Mouse (Mus musculus) gastrocnemius, adult 8-10 months (tissue): ENCODE measurements around the gene Slc8a1. TPM values are rescaled to one million over a fixed set of nuclear protein-coding genes. Genes with fewer than 3 reads are reported as not detected.

Experiments used
- DNase-seq, 2 experiments: peaks; one replicate each; pipeline ENCODE4 v3.0.0; 2022; ENCODE audit warnings: low spot score in 2 of 2
- total RNA-seq, 4 experiments: library from RNA; stranded (reverse); gene quantifications; 2 replicates each; pipeline ENCODE4 v1.2.4; 2022

The Slc8a1 gene
- total RNA-seq, 4 experiments from 2014 or later: 22.3 to 34.0 (median 27.7) TPM

DNA sequence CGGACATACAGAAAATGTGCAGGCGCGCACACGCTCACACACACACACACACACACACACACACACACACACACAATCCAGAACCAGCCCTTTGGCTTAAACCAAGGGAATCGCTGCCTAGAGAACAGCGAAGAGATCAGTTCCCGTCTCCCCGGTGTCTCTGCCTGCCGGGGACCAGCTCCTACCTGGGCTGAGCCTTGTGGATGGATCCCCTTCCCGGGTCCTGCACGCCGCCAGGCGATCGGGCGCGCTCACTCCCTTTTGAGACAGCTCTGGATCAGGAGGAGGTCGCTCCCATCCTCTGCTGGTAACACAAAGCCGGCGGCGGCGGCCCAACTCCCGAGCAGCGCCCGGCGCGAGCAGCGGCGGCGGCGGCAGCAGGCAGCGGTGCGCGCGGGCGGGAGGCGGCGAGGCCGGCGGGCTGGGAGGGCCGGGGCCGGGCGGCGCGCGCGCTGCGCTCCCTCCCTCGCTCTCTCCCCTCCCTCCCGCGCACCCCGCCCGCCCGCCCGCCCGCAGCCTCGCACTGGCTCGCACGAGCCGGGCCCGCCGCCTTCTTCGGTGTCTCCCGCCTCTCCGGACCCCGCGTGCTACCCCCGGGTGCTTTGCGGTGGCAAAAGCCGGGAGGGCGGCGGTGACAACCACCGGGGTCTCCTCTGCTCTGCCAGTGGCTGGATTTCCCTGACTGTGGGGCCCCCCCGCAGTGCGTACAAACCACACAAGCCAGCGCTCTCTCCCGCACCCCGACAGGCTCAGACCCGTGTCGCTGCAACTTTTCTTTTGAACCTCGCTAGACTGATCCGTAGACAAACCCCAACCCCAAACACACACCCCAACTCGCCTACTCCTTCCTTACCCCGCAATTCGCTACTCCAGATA lies 68.1 kb downstream of the Slc8a1 start:
- DNase-seq: peak; percentile 10 to 57

DNA sequence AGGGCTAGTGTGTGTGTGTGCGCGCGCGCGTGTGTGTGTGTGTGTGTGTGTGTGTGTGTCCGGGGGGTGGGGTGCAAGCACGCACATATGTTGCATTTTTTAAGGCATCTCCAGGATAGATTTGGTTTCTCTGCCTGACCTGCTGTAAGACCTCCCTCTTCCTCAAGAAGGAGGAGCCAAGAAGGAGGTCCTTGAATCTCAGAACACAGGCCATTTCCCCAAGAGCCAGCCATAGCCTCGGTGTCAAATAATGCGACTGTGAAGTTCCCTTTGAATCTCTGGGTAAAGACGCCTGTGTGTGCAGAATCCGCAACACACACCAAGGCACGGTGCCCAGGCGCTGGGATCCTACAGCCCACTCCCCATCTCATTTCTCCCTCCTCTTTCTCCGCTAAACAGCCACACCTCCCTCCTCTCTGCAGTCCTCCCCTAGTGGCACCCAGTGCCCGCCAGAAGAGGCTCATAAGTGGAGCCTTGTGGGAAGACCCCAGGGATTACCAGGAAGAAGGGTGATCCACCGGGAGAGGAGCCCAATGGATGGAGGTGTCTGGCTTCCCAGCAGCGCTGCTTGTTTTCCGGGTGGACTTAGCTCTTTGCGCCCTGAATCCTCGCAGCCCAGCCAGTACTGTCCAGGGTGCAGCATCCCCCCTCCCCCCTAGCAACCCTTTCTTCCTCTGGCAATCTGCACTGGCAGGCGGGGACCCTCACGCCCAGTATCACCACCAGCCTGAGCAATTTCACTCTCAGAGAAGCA lies 68.9 kb downstream of the Slc8a1 start:
- peak in 1 of 2 experiments; percentile 5 for DNase-seq

DNA sequence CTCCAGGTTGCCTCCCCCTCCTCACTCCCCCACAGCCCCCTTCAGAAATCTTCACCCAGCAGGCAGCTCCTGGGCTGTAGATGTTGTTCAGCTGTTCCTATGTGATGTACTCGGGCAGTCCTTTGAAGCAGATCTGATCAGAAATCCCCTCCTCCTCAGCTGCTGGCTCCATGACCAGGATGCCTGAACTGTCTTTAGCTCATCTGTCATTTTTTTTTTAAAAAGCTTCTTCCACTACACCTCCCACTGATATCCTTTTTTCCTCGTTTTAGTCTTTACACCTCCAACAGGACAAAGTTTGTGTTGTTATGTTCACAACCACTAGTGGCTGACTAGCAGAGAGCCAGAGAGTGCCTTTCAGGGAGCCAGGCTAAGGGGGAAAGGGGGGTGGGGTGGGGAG lies 69.7 kb downstream of the Slc8a1 start:
- no peak for DNase-seq

DNA sequence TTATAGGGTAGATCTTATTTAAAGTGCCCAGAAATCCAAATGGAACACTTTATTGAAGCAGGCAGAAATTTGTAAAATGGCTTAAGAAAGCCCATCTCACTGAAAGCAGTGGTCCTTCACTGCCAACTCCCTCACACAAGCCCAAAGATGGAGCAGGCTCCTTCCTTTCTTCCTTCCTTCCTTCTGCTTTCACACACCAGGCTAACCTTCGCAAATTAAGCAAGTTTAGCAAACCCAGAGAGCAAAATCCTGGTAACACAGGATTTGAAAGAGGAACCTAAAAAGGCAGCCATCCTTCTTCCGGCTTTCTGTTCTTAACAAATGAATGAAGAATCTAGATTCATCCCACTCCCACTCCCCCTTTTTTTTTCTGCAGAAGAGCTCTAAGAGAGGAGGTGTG lies 70.2 kb downstream of the Slc8a1 start:
- no peak for DNase-seq

DNA sequence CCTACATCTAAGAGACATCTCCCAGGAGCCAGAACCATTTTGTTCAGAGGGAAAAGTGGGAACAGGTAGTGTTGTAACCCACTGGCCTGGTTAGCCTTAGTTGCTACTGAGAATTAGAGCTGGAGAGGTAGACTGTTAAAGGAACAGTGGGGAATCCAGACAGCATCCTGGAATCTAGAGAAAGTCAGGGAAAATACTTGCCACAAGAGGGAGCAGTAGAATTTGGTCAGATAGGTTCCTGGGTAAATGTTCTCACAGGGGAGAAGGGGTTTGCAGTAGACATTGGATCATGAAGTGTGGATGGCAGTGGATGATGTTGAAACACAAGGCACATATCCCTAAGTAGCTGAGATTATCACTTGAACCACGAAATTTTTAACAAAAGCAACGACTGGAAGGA lies 71.6 kb downstream of the Slc8a1 start:
- DNase-seq: no peak

DNA sequence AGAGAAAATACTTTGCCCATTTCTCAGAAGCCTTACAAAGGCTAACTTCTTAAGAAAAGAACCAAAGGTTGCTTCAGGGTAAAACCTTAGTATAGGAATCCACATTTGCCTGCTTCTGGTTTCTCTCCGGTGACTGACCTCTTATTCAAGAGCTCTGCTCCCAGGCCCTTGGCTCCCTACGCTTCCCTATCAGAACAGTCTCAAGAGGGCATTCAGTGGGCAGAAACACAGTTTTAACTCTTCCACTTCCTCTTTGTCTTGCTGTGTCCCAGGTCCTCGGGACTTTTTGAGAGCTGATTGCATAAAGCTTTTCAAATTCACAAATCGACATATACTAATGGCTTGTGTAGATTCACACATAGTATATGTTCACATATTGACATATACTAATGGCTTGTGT lies 73.3 kb downstream of the Slc8a1 start:
- DNase-seq: no peak

DNA sequence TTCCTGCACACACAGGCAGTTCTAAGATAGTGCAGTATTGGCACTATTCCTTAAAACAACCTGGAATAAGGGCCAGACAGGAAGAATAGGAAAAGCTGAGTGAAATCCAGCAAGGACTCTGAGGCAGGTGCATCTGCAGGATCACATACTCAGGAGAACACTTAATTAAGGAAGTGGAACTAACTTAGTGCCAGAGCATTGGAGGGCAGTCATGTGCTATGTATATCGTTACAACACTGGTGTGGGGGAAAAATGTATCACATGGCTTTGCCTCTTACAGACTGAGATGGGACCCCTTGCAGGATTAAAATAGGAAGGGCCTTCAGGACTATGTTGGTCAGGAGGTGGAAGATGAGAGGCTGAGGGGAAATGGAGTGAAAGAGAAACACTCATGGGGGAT lies 80.3 kb downstream of the Slc8a1 start:
- no peak for DNase-seq

DNA sequence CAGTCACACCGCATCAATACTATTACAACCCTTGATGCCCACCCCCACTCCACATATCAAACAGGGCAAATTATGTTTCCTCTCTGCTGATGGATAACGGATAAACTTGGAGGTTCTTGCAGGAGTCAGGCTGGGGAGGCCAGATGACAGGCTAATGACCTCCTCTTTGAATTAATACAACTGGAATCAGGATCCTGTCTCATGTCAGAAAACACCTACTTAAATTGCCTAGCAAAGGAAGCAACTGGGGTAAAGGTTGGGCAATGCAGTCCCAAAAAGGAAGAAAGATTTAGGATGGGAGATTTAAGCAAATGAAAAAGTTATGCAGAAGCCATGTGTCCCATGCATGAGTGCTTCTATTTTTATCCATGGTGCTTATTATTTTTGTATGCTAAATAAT lies 83.6 kb downstream of the Slc8a1 start:
- no peak for DNase-seq

DNA sequence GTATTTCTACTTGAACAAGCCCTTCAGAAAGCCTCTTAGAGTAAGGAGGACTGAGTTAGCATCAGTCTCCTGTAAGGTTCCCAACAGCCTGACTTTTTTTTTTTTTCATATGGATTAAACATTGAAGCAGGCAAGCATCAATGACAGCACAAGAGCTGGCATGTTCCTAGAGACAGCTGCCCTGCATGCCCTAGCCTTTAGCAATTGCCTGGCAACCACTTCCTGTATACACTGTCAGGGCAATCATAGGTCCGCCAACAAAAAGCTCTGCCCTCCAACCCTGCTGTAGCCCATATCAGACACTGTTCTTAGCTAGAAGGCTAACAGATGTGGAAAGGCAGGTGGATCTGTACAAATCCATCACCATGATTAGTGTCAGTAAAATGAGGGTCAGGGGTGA lies 85.2 kb downstream of the Slc8a1 start:
- DNase-seq: no peak

DNA sequence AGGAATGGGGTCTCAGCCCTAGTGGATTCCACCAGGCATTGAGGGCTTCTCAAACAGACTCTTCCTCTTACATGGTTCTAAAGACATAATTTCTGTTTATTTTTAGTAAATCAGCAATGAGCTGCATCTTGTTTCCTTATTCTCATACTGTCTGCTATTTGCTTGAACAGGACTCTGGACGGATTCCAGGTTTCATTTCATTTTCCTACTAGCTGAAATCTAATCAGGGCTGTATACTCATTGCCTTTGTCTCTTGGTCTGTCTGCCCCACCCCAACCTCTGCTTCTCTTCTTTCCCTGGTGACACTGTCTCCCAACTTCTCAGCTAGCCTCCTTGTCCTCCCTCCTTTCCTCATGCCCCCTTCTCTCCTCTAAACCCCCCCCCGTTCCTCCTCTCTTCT lies 101.4 kb downstream of the Slc8a1 start:
- no peak for DNase-seq

DNA sequence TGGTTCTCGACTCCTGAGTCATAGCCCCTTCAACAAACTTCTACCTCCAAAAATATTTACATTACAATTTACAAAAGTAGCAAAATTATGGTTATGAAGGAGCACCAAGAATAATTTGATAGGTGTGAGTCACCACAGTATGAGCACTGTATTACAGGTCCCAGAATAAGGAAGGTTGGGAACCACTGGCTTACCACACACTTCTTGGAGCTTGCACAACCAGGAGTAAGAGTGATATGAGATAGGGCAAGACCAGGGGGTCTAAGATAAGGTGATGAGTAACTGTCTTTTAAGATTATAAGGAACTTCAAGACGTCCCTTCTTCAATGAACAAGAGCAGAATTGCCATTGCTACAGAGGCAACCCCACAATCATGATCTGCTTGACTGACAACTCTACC lies 107.7 kb downstream of the Slc8a1 start:
- no peak for DNase-seq

DNA sequence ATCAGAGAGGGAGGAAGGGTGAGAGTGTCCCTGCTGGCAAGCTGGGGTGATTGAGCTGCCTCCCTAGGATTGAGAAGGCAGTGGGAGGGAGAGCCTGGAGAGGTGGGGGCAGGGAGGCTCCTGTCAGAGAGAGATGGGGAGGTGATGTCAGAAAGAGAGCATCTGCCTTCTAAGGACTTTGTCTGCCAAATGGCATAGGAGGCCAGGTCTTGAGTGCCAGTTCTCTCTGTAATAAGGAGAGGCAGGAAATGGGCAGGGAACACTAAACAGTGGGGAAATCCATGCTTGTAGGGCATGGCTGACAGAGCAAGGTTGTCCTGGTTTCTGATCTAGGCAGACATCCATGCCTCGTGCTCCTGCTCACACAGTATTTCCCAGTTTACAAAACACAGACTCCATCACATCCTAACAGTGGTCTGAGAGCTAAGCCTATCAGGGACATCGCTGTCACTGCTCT lies 117.0 kb downstream of the Slc8a1 start:
- DNase-seq: peak; percentile 31 to 34

DNA sequence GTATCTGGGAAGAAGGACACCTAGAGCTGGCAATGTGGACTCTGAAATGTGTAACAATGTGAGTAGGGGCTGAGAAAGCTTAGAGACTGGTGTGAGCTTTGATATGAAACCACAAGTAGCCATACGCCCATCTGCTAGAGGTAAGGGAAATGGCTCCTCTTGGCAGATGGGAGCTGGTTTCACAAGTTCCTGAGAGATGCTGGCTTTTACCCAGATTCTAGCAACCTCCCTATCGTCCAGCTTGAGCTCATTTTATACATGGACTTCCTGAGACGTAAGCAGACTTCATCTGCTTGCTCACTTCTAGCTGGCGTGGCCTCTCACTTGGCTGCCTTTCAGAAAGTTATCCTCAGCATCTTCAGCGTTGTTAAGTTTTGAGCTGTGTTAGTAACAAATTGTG lies 119.7 kb downstream of the Slc8a1 start:
- DNase-seq: no peak

DNA sequence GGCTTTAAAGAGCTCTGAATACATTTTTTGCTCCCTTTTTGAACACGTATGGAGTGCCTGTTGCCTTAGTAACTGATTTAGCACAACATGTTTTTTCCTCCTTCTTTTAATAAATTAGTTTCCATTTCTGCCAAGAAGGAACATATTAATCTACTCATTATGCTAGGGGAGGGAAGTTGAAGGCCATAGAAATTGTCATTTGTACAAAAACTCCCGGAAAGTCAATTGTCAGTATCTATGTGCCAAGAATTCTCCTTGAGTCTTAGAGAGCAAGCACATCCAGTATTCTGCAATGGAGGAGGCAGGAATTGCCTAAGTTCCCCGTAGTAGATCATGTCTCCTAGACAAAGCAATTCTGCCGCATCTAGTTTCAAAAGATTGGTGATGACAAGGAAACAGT lies 121.9 kb downstream of the Slc8a1 start:
- DNase-seq: no peak

DNA sequence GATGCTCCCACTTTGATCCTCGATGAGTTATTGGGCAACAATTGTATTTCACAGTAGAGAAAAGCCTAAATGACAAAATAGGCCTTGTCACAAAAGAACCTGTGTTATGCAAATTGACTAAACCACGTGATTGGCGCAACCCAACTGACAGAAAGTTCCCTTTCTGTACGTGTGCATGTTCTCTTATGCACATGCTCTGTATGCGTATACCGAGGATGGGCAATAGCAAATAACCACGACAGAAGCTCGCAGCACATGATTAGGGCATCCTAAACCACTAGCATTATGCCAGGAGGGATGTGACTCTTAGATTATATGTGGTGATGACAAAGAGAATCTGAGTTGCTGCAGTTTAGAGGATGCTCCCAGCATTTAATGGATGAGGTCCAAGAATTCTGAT lies 122.8 kb downstream of the Slc8a1 start:
- no peak for DNase-seq

DNA sequence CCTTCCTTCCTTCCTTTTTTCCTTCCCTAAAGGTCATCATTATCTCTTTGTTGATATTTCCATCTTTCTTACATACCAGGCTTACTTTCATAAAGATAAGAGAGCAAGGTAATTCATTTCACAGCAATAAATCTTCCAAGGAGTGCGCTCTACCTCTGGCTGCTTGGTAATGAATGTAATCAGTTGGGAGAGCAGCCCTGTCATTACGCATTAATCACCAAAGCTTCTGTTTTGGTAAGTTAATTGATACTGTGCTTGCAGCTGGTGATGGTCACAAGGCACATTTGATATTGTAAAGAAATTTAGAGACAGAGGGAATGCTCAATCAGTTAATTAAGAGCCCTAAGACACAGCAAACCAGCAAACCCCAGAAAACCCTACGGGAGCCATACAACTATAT lies 130.7 kb downstream of the Slc8a1 start:
- no peak for DNase-seq

DNA sequence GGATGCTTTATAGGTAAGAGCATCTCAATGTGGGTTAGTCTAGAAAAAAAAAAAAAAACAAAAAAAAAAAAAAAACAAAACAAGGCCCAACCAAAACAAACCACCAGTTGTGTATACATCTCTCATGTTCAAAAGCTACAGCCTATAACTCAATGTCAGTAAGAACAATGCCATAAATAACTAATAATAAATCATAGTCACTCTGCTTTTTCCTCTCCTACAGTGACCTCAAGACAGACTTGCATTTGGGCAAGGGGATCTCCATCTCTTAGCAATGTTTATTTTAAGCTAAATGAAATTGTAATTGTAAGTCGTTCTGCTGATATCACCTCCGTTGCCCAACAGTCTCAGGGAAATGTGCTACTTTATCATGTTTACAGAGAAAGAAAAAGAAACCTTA lies 132.1 kb downstream of the Slc8a1 start:
- DNase-seq: no peak

DNA sequence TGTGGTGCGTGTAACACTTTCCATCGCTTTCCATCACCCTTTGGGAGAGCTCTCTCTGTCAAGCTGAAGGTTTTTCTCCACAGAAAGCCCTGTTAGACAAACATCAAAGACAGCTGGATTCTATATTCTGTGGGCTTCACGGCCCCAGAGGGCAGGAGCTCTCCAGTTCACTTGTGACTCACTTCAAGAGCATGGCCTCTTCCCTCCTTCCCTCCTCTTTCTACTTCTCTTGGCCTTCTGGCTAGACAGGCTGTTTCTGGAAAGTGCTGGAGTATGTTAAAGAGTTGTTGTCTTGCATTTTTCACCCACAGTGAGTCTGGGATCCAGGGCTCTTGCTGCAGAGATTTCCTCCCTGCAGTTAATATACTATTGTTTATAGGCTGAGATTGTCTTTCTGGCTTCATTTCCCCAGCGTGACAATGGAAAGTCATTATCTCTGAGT lies 132.9 kb downstream of the Slc8a1 start:
- no peak for DNase-seq

DNA sequence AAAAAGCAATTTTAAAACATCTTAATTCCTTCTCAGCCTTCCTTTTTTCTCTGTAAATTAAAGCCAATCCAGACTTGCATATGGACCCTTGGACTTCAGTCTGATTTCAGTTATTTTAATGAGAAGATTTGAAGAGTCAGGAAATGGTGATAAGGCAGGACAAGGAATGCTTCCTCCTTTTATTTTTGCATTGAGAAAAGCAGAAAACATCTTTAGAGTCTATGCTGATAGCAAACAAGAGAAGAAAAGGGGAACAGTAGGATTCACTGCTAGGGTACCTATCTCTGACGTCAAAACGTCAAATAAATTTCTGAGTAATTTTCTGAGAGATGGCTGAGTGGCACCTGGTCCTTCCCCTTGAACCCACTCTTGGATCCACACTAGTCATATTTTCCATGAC lies 139.1 kb downstream of the Slc8a1 start:
- DNase-seq: no peak

DNA sequence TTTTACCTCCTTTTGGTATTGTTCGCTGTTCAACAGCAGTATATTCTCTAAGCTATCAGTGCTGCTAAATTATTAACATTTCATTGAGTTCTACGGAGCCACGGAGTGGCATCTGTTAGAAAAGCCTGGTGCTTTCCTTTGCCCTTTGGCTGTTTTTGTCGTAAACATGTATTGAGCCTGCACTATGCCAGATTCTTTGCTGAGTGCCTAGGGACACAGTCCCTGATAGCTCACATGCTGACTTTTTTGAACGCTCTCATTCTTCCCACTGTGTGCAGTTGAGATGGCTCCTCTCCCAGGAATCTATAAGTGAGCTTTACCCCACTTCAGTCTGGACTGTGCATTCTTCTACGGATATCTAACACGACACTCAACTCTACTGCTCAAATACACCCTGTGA lies 148.4 kb downstream of the Slc8a1 start:
- DNase-seq: no peak

DNA sequence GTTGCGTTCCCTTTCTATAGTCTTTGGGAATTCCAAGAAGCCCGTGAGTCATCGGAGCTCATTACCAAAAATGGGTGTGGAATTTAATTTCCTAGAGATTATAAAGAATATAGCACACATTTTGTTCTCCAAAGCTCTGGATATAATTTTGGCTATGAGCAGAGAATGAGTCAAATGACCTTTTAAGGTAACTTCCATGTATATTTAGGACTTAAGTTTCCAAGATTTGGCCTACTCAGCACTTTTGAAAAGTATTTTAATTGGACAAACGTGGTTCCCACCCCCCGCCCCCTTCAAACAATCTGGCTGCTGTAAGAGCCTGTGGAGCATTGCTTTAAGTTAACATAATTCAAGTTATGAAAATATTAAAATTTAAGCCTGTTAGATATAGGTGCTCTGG lies 151.4 kb downstream of the Slc8a1 start:
- no peak for DNase-seq

DNA sequence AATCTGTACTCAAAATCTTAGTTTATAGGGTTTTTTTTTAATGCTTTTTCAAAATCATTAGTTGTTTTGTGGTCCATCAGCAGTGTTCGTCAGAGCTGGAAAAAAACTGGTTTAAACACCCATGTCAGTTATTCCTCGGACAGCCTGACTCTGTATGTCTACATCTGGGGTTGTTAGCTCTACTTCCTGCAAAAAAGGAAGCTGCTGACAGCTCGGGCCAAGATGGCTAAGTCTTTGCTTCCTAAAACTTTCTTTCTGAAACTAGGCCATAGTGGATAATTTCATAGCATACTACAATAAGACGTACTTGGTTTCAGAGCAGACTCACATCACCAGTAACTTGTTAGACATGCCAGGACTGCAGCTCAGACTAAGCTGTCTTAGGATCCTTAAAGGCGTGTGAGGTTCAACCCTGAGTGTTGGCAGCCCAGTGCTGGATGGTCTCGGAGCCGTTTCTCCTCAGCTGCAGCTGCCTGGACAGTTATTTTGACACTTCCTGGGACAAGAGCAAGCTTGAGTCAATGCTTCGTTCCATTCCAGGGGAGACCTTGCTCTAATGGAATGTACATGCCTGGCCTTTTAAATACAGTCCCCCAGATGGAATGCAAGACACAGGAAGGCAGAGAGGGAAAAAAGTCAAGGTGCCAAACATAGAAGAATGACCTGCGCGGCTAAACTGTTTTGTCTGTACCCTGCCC lies 158.3 kb downstream of the Slc8a1 start:
- DNase-seq: no peak
